Mouse (Mus musculus) embryonic facial prominence, embryonic 14.5 days (tissue): ENCODE data around the gene H2-Q4. TPM values are rescaled to one million over a fixed set of nuclear protein-coding genes. Genes with fewer than 3 reads are reported as not detected.
"Not testable (repeated sequence)": the region's sequence is repeated elsewhere in the genome, so short reads cannot be mapped to it uniquely, and the experiment has no call there.

Source experiments
- ATAC-seq: fragments of 200-750 bp; cut with Nextera tagmentation; 2 replicates; pipeline ENCODE4 v1.8.0; 2017; ENCODE audit warnings: low read depth, moderate number of reproducible peaks, moderate TSS enrichment
- DNase-seq: peaks from one replicate; pipeline ENCODE4 v3.0.0-alpha.2; 2015; ENCODE audit warnings: low spot score
- H3K27ac ChIP-seq: fragments of 300-500 bp; sonication (generic); replicated peaks from 2 replicates; pipeline ENCODE4 v1.5.1; 2014; ENCODE audit warnings: low read depth, mild to moderate bottlenecking, low read length, moderate library complexity
- H3K27me3 ChIP-seq: fragments of 300-500 bp; sonication (generic); replicated peaks from 2 replicates; pipeline ENCODE4 v1.6.1; 2014; ENCODE audit warnings: low read length; ENCODE audit not compliant: control insufficient read depth, insufficient read depth
- H3K36me3 ChIP-seq: fragments of 300-500 bp; sonication (generic); 2 replicates; pipeline ENCODE4 v1.6.1; 2014; ENCODE audit warnings: low read length, mixed read lengths; ENCODE audit not compliant: control insufficient read depth, insufficient read depth
- H3K4me1 ChIP-seq: fragments of 300-500 bp; sonication (generic); 2 replicates; pipeline ENCODE4 v1.6.1; 2014; ENCODE audit warnings: antibody characterized with exemption, low read length; ENCODE audit not compliant: control insufficient read depth, insufficient read depth
- H3K4me2 ChIP-seq: fragments of 300-500 bp; sonication (generic); 2 replicates; pipeline ENCODE4 v1.6.1; 2014; ENCODE audit warnings: low read depth, mild to moderate bottlenecking, low read length, moderate library complexity, mixed read lengths
- H3K4me3 ChIP-seq: fragments of 300-500 bp; sonication (generic); 2 replicates; pipeline ENCODE4 v1.5.1; 2014; ENCODE audit warnings: low read depth, mild to moderate bottlenecking, low read length
- H3K9ac ChIP-seq: fragments of 300-500 bp; sonication (generic); 2 replicates; pipeline ENCODE4 v1.6.1; 2014; ENCODE audit warnings: low read depth, mild to moderate bottlenecking, low read length, moderate library complexity, mixed read lengths
- H3K9me3 ChIP-seq: fragments of 300-500 bp; sonication (generic); 2 replicates; pipeline ENCODE4 v1.6.1; 2016; ENCODE audit warnings: low read length; ENCODE audit not compliant: control insufficient read depth
- WGBS: fragments of 180-500 bp; shearing (Covaris S2); extraction: QIAGEN DNeasy Blood & Tissue Kit; methylation state at CpG from one replicate; pipeline ENCODE4 v1.1.7; 2014; 5-methylcytosine and 5-hydroxymethylcytosine counted together
- polyA plus RNA-seq: library from polyadenylated mRNA; unstranded; fragments of >200 nt; fragmentation: Nextera tagmentation; extraction: Ambion mirVana; gene quantifications from 2 replicates; pipeline ENCODE4 v1.2.1, GENCODE M21; 2014

Gene H2-Q4
- polyA plus RNA-seq, 1 experiment from 2014 or later = 1.3 TPM

DNA sequence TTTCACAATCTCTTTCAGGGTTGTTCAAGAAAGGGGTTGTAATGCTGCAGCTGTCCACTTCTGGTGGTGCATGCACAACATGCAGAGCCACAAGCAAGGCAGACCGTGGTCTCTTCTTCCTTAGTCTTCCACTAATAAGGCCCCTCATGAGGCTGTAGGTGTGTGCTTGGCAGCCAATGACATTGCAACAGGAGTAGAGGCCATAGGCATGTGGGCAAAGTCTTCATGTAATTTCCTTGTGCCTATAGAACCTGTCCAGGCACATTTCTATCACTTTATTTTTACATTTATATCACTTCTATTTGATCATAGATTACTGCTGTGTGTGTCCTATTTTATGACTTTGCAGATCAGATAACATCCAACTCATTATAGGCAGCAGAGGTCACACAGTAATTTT, 33.6 kb downstream of the H2-Q4 start:
- H3K4me3 ChIP-seq, H3K4me2 ChIP-seq, H3K9me3 ChIP-seq, H3K36me3 ChIP-seq, H3K27me3 ChIP-seq, H3K4me1 ChIP-seq, ATAC-seq, DNase-seq, H3K9ac ChIP-seq, H3K27ac ChIP-seq: not testable (repeated sequence)
- WGBS = no CpG with 5 or more reads among the region's 1 CpGs

GRCm38 (mm10) chr17:35415273-35416129, 36.1 kb downstream of the H2-Q4 start:
- WGBS = 78% methylated on average over 3 of the region's 10 CpGs
- H3K36me3 ChIP-seq, H3K4me2 ChIP-seq, H3K9me3 ChIP-seq, H3K27me3 ChIP-seq, H3K27ac ChIP-seq, H3K9ac ChIP-seq, H3K4me3 ChIP-seq, ATAC-seq, DNase-seq, H3K4me1 ChIP-seq: not testable (repeated sequence)

GRCm38 (mm10) chr17:35418772-35419171, 39.4 kb downstream of the H2-Q4 start:
- 77% methylated on average over 7 of the region's 7 CpGs for WGBS
- H3K27ac ChIP-seq = no peak overlapping the region
- DNase-seq = no peak

GRCm38 (mm10) chr17:35419564-35419963, 40.1 kb downstream of the H2-Q4 start:
- not testable (repeated sequence) for H3K4me1 ChIP-seq, H3K4me3 ChIP-seq, H3K4me2 ChIP-seq, H3K27me3 ChIP-seq, H3K36me3 ChIP-seq, H3K9me3 ChIP-seq, DNase-seq, H3K9ac ChIP-seq, H3K27ac ChIP-seq, ATAC-seq
- 59% methylated on average over 4 of the region's 4 CpGs for WGBS

More at GRCm38 (mm10) chr17:35418772-35419171, 39.4 kb downstream of the H2-Q4 start:
- Histone ChIP-seq H3K9me3 (no peaks in the 10 kb centered on the region), H3K4me1 (no peaks in the 10 kb centered on the region), H3K36me3 (no peaks in the 10 kb centered on the region), H3K9ac (no peak overlapping the region), H3K4me2 (no peak overlapping the region), H3K4me3 (no peak overlapping the region), H3K27me3 (peaks cover 5% of the 10 kb centered on the region; the same call in 1 of the 2 replicates)
- no peak for ATAC-seq

DNA sequence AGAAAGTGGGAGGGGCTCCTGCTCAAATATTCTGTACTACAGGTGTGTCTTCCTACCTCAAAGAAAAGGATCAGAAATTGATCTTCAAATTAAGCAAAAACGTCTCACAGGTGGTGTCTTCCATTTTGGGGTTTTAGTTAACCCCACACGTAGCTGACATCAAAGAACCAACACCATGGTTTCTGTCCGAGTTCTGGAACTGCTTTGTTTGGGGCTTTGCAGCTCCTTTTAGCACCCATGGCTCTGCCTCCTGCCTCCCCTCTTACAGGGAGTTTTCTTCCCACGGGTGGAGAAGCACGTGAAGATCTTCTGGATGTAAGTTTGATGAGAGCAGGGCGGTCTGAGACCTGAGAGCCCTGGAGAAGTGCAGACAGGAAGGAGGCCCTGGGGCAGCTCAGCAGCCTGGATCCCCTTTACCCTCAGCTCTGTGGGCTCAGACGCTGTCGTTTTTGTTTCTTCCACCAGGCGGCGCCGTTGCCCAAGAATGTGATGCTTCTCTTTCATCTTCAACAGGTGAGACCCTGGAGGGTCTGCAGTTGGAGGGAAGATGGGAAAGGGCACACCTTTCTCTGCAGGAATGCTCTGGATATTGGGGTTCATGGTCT, 40.9 kb downstream of the H2-Q4 start:
- not testable (repeated sequence) for DNase-seq, H3K9ac ChIP-seq, H3K4me2 ChIP-seq, H3K36me3 ChIP-seq, H3K9me3 ChIP-seq, ATAC-seq, H3K4me1 ChIP-seq, H3K27ac ChIP-seq, H3K4me3 ChIP-seq
- whole genome bisulfite sequencing = 14% methylated on average over 11 of the region's 11 CpGs
- peaks cover 16% of the 10 kb centered on the region for H3K27me3 ChIP-seq

GRCm38 (mm10) chr17:35421331-35421730, 41.9 kb downstream of the H2-Q4 start:
- WGBS = 85% methylated on average over 4 of the region's 4 CpGs
- not testable (repeated sequence) for H3K4me3 ChIP-seq, H3K9me3 ChIP-seq, H3K4me1 ChIP-seq, H3K4me2 ChIP-seq, H3K9ac ChIP-seq, ATAC-seq, H3K27ac ChIP-seq, H3K36me3 ChIP-seq, DNase-seq
- H3K27me3 ChIP-seq = peaks cover 26% of the 10 kb centered on the region

DNA sequence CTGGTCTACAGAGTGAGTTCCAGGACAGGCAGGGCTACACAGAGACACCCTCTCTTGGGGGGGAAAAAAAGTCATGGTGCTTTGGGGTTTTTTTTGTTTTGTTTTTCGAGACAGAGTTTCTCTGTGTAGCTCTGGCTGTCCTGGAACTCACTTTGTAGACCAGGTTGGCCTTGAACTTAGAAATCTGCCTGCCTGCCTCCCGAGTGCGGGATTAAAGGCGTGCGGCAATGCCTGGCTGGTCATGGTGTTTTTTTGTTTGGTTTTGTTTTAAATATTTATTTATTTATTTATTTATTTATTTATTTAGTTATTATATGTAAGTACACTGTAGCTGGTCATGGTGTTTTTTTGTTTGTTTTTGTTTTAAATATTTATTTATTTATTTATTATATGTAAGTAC, 42.9 kb downstream of the H2-Q4 start:
- H3K9ac ChIP-seq, ATAC-seq, H3K27ac ChIP-seq, H3K4me2 ChIP-seq, H3K4me3 ChIP-seq, H3K36me3 ChIP-seq, H3K9me3 ChIP-seq, DNase-seq, H3K4me1 ChIP-seq: not testable (repeated sequence)
- WGBS = 87% methylated on average over 5 of the region's 5 CpGs
- H3K27me3 ChIP-seq = peaks cover 28% of the 10 kb centered on the region

DNA sequence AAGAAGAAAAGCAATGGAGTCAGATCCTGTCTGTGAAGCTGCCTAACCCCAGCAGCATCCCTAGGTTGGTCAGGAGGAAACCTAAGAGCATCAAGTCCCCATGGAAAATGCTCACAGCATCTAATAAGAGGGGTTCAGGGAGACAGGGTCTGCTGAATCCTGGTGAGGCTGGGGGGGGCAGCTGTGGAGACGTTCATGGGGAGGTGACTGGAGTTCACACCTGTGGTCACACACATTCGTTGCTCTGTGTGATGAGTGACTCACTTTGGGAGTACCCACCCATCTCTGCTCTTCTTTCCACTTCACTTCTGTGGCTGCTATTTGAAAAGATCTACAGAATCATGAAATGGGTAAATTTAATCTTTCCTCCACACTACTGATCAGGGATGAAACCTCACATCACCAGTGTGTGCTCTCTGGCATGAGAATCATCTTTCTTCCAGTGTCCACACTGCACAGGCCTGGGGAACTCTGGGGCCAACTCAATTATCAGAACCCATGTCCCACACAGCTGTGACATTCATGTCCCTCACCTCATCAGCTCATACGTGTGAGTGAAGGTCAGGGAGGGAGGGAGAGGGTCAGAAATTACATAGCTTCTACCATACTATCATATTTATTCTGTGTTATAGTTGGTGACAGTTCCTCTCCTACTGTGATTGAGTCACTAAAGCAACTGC, 43.9 kb downstream of the H2-Q4 start:
- not testable (repeated sequence) for H3K27ac ChIP-seq, ATAC-seq, H3K9ac ChIP-seq, H3K36me3 ChIP-seq, H3K4me1 ChIP-seq, DNase-seq, H3K9me3 ChIP-seq, H3K4me2 ChIP-seq, H3K4me3 ChIP-seq
- peaks cover 28% of the 10 kb centered on the region for H3K27me3 ChIP-seq
- 70% methylated on average over 3 of the region's 3 CpGs for WGBS
